Mouse (Mus musculus): ENCODE measurements at regions not wholly inside any gene's neighbourhood (a gene's known extent, or its start where the extent isn't known, plus 50 kb on each side); places are given as distances from the start of the nearest gene placed in this dataset.

DNA sequence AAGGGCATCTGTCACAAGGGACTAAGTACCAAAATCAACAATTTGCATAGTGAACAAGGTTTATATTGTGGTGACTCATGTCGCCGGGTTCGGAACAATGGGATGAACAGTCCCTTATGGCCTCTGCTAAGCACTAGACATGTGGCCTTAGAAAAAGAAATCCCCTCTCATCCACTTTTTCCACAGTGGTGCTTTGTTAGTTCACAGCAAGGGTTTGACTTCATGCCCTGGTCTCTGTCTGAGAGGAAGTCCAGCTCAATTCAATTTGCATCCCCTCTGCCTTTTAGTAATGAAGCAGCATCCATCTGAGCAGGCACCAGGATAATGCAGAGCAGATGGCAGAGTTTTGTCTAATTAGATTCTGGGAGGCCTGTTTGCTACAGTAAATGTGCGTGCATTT lies 585.7 kb upstream of the Itga1 start:
- TF ChIP-seq POLR2A (IDR thresholded peaks at IDR 0.05; ENCODE audit: insufficient read depth, low read depth, low read length) (no peak), CTCF (IDR thresholded peaks at IDR 0.05) (no peak), EP300 (IDR thresholded peaks at IDR 0.05; ENCODE audit: insufficient read depth, low read depth, low read length) (no peak)
